Mouse (Mus musculus) forebrain, postnatal 0 days (tissue): ENCODE results near the gene Bicd2. TPM values are rescaled to one million over a fixed set of nuclear protein-coding genes. Genes with fewer than 3 reads are reported as not detected.

Source experiments
- ATAC-seq: fragments of 200-750 bp; cut with Nextera tagmentation; 2 replicates; pipeline ENCODE4 v1.8.0; 2017; ENCODE audit warnings: mild to moderate bottlenecking, moderate library complexity
- DNase-seq: peaks from one replicate; pipeline ENCODE4 v3.0.0-alpha.2; 2015
- H3K27ac ChIP-seq: fragments of 300-500 bp; sonication (generic); 2 replicates; pipeline ENCODE4 v1.5.1; 2014; ENCODE audit warnings: low read depth, mild to moderate bottlenecking, antibody characterized with exemption, low read length, moderate library complexity, mixed read lengths
- H3K27me3 ChIP-seq: fragments of 300-500 bp; sonication (generic); 2 replicates; pipeline ENCODE4 v1.6.1; 2014; ENCODE audit warnings: mild to moderate bottlenecking, low read length, mixed read lengths; ENCODE audit not compliant: insufficient read depth
- H3K36me3 ChIP-seq: fragments of 300-500 bp; sonication (generic); 2 replicates; pipeline ENCODE4 v1.6.1; 2014; ENCODE audit warnings: mild to moderate bottlenecking, moderate library complexity; ENCODE audit not compliant: insufficient read depth
- H3K4me1 ChIP-seq: fragments of 300-500 bp; sonication (generic); 2 replicates; pipeline ENCODE4 v1.6.1; 2014; ENCODE audit warnings: antibody characterized with exemption; ENCODE audit not compliant: insufficient read depth
- H3K4me2 ChIP-seq: fragments of 300-500 bp; sonication (generic); 2 replicates; pipeline ENCODE4 v1.6.1; 2014; ENCODE audit warnings: low read depth, mild to moderate bottlenecking, moderate library complexity
- H3K4me3 ChIP-seq: fragments of 300-500 bp; sonication (generic); 2 replicates; pipeline ENCODE4 v1.5.1; 2014; ENCODE audit warnings: low read depth, low read length, mixed read lengths
- H3K9ac ChIP-seq: fragments of 300-500 bp; sonication (generic); 2 replicates; pipeline ENCODE4 v1.6.1; 2014; ENCODE audit warnings: mild to moderate bottlenecking
- H3K9me3 ChIP-seq: fragments of 300-500 bp; sonication (generic); 2 replicates; pipeline ENCODE4 v1.6.1; 2016; ENCODE audit warnings: low read length
- CTCF ChIP-seq: sonication (generic); IDR thresholded peaks from 2 replicates; pipeline ENCODE4 v1.5.1; 2016; ENCODE audit warnings: antibody characterized with exemption, control low read depth, low read depth
- WGBS: fragments of 180-500 bp; shearing (Covaris S2); extraction: QIAGEN DNeasy Blood & Tissue Kit; methylation state at CpG from one replicate; pipeline ENCODE4 v1.1.7; 2014; 5-methylcytosine and 5-hydroxymethylcytosine counted together
- polyA plus RNA-seq: library from polyadenylated mRNA; unstranded; fragments of >200 nt; fragmentation: Nextera tagmentation; extraction: Ambion mirVana; gene quantifications from 2 replicates; pipeline ENCODE4 v1.2.1, GENCODE M21; 2015
- total RNA-seq: library from RNA; depleted of rRNA; stranded (reverse); fragments of >200 nt; gene quantifications from 2 replicates; pipeline ENCODE4 v1.2.3, GENCODE M21; 2014

Bicd2 gene
- total and polyA plus RNA-seq, 2 experiments from 2014 or later, result 23.7 to 50.9 TPM

DNA sequence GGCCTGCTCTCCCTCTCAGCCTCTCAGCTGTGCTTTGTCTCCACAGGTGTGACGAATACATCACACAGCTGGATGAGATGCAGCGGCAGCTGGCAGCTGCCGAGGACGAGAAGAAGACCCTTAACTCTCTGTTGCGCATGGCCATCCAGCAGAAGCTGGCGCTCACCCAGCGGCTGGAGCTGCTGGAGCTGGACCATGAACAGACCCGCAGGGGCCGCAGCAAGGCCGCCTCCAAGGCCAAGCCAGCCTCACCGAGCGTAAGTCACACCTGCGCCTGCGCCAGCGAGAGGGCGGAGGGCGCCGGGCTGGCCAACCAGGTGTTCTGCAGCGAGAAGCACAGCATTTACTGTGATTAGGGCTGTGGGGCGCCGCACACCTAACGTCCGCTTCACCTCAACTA lies 41.6 kb downstream of the Bicd2 start:
- peaks cover 82% of the 10 kb centered on the region for H3K36me3 ChIP-seq
- no peak overlapping the region for H3K4me2 ChIP-seq
- 94% methylated on average over 23 of the region's 23 CpGs for WGBS
- ATAC-seq (no peak), DNase-seq (no peak)
- H3K9me3 ChIP-seq, result no peaks in the 10 kb centered on the region
- H3K9ac ChIP-seq, result no peak overlapping the region
- no peak overlapping the region for H3K27ac ChIP-seq
- no peaks in the 10 kb centered on the region for H3K4me1 ChIP-seq
- TF ChIP-seq CTCF, result no peak
- H3K4me3 ChIP-seq, result no peak overlapping the region
- H3K27me3 ChIP-seq, result no peaks in the 10 kb centered on the region

DNA sequence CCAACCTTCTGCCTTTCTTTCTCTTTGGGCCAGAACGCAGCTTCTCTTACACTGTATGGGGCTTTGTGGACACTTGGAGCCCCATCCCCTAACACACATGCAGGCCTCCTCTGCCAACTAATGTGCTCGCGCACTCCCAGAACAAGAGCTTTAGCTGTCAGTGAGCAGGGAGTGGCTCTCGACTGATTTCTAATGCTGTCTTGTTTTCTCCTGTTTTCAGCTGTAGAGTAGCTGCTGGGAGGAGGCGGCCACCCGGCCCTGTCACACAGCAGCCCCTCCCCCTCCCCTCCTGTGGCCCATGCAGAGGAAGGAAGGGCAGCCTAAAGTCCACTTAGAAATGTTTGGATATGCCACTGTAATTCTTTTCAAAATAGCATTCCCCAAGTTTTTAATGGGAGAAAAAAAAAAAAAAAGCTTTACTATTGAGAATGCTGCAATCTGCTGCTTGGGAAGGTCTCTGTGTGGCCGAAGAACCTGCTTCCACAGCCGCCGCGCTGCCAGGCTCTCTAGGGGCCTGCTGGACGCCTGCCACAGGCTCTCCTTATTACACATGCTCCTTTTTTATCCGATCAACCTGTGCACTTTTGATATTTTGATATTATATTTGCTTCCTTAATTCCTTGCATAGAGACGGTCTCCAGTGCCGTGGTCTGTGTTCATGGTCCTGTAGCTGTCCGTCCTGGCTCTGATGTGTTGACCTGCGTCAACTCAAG lies 43.5 kb downstream of the Bicd2 start:
- 83% methylated on average over 16 of the region's 16 CpGs for WGBS

GRCm38 (mm10) chr13:49391374-49391773 lies 50.0 kb downstream of the Bicd2 start:
- ATAC-seq (no peak), DNase-seq (no peak)
- Histone ChIP-seq H3K27ac (no peak overlapping the region), H3K27me3 (no peaks in the 10 kb centered on the region), H3K9ac (no peak overlapping the region), H3K9me3 (no peaks in the 10 kb centered on the region), H3K36me3 (peaks cover 8% of the 10 kb centered on the region; the same call in 1 of the 2 replicates), H3K4me3 (no peak overlapping the region), H3K4me2 (no peak overlapping the region), H3K4me1 (no peaks in the 10 kb centered on the region)
- peak; percentile 62 for TF ChIP-seq CTCF
- 94% methylated on average over 2 of the region's 2 CpGs for WGBS

More for the DNA sequence above, 43.5 kb downstream of the Bicd2 start:
- ATAC-seq (no peak), DNase-seq (no peak)
- H3K4me2 ChIP-seq, result no peak overlapping the region
- H3K4me1 ChIP-seq, result no peaks in the 10 kb centered on the region
- H3K27me3 ChIP-seq, result no peaks in the 10 kb centered on the region
- no peak for TF ChIP-seq CTCF
- no peak overlapping the region for H3K4me3 ChIP-seq
- H3K36me3 ChIP-seq, result peaks cover 63% of the 10 kb centered on the region
- no peak overlapping the region for H3K27ac ChIP-seq
- H3K9ac ChIP-seq, result no peak overlapping the region
- no peaks in the 10 kb centered on the region for H3K9me3 ChIP-seq

- no peak overlapping the region for H3K9ac ChIP-seq
- H3K4me1 ChIP-seq, result no peaks in the 10 kb centered on the region
- no peak overlapping the region for H3K27ac ChIP-seq
- H3K27me3 ChIP-seq, result no peaks in the 10 kb centered on the region
- H3K36me3 ChIP-seq, result no peaks in the 10 kb centered on the region; the same call in 1 of the 2 replicates
- DNase-seq (no peak), ATAC-seq (no peak)
- TF ChIP-seq CTCF, result no peak
- 90% methylated on average over 1 of the region's 1 CpGs for WGBS
- no peaks in the 10 kb centered on the region for H3K9me3 ChIP-seq
- no peak overlapping the region for H3K4me3 ChIP-seq
- no peak overlapping the region for H3K4me2 ChIP-seq
These were observed 52.2 kb downstream of the Bicd2 start for GRCm38 (mm10) chr13:49393579-49393978.

- no peaks in the 10 kb centered on the region for H3K36me3 ChIP-seq
- WGBS, result 96% methylated on average over 3 of the region's 3 CpGs
- H3K4me1 ChIP-seq, result no peaks in the 10 kb centered on the region
- no peak overlapping the region for H3K4me3 ChIP-seq
- H3K4me2 ChIP-seq, result no peak overlapping the region
- TF ChIP-seq CTCF, result no peak
- H3K9ac ChIP-seq, result no peak overlapping the region
- H3K27ac ChIP-seq, result no peak overlapping the region
- H3K27me3 ChIP-seq, result no peaks in the 10 kb centered on the region
- ATAC-seq (no peak), DNase-seq (no peak)
- H3K9me3 ChIP-seq, result no peaks in the 10 kb centered on the region
These were observed 53.6 kb downstream of the Bicd2 start for GRCm38 (mm10) chr13:49394886-49395447.

DNA sequence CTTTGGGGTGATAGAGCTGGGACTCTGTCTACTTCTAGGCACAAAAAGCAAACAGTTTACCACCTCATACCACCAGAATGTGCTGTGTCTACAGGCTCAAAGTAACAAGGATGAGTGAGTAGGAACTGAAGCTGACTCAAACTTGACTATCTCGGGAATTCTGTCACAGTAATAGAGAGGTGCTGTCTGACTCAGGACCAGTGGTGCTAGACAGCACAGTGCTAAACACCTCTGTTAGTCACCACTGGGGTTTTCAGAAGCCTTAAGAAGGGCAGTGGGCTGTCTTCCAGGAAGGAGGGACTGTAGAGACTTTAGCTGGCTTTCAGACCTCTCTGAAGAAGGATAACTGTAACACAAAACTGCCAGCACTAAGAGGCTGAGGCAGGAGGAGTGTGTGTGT lies 55.4 kb downstream of the Bicd2 start:
- Histone ChIP-seq H3K4me2 (no peak overlapping the region), H3K27ac (no peak overlapping the region), H3K27me3 (no peaks in the 10 kb centered on the region), H3K4me1 (no peaks in the 10 kb centered on the region), H3K4me3 (no peak overlapping the region), H3K9ac (no peak overlapping the region), H3K36me3 (no peaks in the 10 kb centered on the region), H3K9me3 (no peaks in the 10 kb centered on the region)
- DNase-seq, result no peak
- TF ChIP-seq CTCF, result no peak
- ATAC-seq, result no peak
- WGBS, result 77% methylated on average over 1 of the region's 1 CpGs

GRCm38 (mm10) chr13:49398191-49398590 lies 56.8 kb downstream of the Bicd2 start:
- Histone ChIP-seq H3K27ac (no peak overlapping the region), H3K9ac (no peak overlapping the region), H3K27me3 (no peaks in the 10 kb centered on the region), H3K4me1 (no peaks in the 10 kb centered on the region), H3K9me3 (no peaks in the 10 kb centered on the region), H3K4me2 (no peak overlapping the region), H3K36me3 (no peaks in the 10 kb centered on the region), H3K4me3 (no peak overlapping the region)
- ATAC-seq (0 out of 2 replicates have a peak, but pooled peaks have one; percentile 25), DNase-seq (no peak)
- no peak for TF ChIP-seq CTCF
- WGBS, result 91% methylated on average over 8 of the region's 8 CpGs
